Mouse (Mus musculus) liver, embryonic 14.5 days (tissue): ENCODE measurements around the gene Bora. TPM values are rescaled to one million over a fixed set of nuclear protein-coding genes. Genes with fewer than 3 reads are reported as not detected.

Source experiments
- ATAC-seq: fragments of 200-750 bp; cut with Nextera tagmentation; 2 replicates; pipeline ENCODE4 v1.8.0; 2017; ENCODE audit warnings: moderate number of reproducible peaks, mild to moderate bottlenecking, moderate library complexity; ENCODE audit not compliant: insufficient read depth
- DNase-seq, 3 experiments: peaks; one replicate each; pipeline ENCODE4 v3.0.0-alpha.2; 2012 to 2013; ENCODE audit warnings: low read depth in 3 of 3, low spot score in 3 of 3
- H3K27ac ChIP-seq: fragments of 300-500 bp; sonication (generic); 2 replicates; pipeline ENCODE4 v1.5.1; 2014; ENCODE audit warnings: moderate library complexity, mild to moderate bottlenecking, control low read depth, inconsistent platforms
- H3K27me3 ChIP-seq: fragments of 300-500 bp; sonication (generic); 2 replicates; pipeline ENCODE4 v1.6.1; 2014; ENCODE audit warnings: mild to moderate bottlenecking, low read length, moderate library complexity; ENCODE audit not compliant: control insufficient read depth, insufficient read depth
- H3K36me3 ChIP-seq: fragments of 300-500 bp; sonication (generic); replicated peaks from 2 replicates; pipeline ENCODE4 v1.6.1; 2014; ENCODE audit warnings: low read depth; ENCODE audit not compliant: control insufficient read depth, insufficient read depth
- H3K4me1 ChIP-seq, 2 experiments: fragments of 200-500 bp in 1 of 2; fragments of 300-500 bp in 1 of 2; sonication (generic) in 1 of 2; replicated peaks; 2 replicates each; pipeline ENCODE4 v1.6.1; 2012 to 2014; ENCODE audit warnings: antibody characterized with exemption in 1 of 2, inconsistent platforms in 1 of 2, low read length in 1 of 2; ENCODE audit not compliant: control insufficient read depth in 2 of 2, insufficient read depth in 2 of 2
- H3K4me2 ChIP-seq: fragments of 300-500 bp; sonication (generic); 2 replicates; pipeline ENCODE4 v1.6.1; 2014; ENCODE audit warnings: low read depth, mild to moderate bottlenecking, control low read depth, moderate library complexity
- H3K4me3 ChIP-seq, 2 experiments: fragments of 200-500 bp in 1 of 2; fragments of 300-500 bp in 1 of 2; sonication (generic) in 1 of 2; 2 replicates each; pipeline ENCODE4 v1.5.1; 2012 to 2014; ENCODE audit warnings: low read depth in 2 of 2, low read length in 2 of 2, mild to moderate bottlenecking in 2 of 2, control low read depth in 1 of 2, inconsistent platforms in 1 of 2, moderate library complexity in 1 of 2; ENCODE audit not compliant: insufficient read depth in 1 of 2
- H3K9ac ChIP-seq: fragments of 300-500 bp; sonication (generic); replicated peaks from 2 replicates; pipeline ENCODE4 v1.6.1; 2014; ENCODE audit warnings: mild to moderate bottlenecking, control low read depth, moderate library complexity
- H3K9me3 ChIP-seq: fragments of 300-500 bp; sonication (generic); 2 replicates; pipeline ENCODE4 v1.6.1; 2016; ENCODE audit warnings: low read length, mixed read lengths; ENCODE audit not compliant: control insufficient read depth
- CTCF ChIP-seq: IDR thresholded peaks from 2 replicates; pipeline ENCODE4 v1.5.1; 2016; ENCODE audit warnings: antibody characterized with exemption, low read depth, control low read depth
- EP300 ChIP-seq: IDR thresholded peaks from 2 replicates; pipeline ENCODE4 v1.6.1; 2016; ENCODE audit warnings: antibody characterized with exemption, low read depth
- WGBS: fragments of 180-500 bp; shearing (Covaris S2); extraction: QIAGEN DNeasy Blood & Tissue Kit; methylation state at CpG from one replicate; pipeline ENCODE4 v1.1.7; 2014; ENCODE audit not compliant: insufficient replicate concordance; 5-methylcytosine and 5-hydroxymethylcytosine counted together
- polyA plus RNA-seq, 2 experiments: library from polyadenylated mRNA; depleted of rRNA in 1 of 2; stranded (reverse) in 1 of 2; unstranded in 1 of 2; fragments of >200 nt; fragmentation: Nextera tagmentation in 1 of 2; extraction: Ambion mirVana in 1 of 2; gene quantifications; 2 replicates each; pipeline versions ENCODE4 v1.2.1 to v1.2.3; 2012 to 2014

The Bora gene
- polyA plus RNA-seq (2012; rRNA removed), result 8.9 and 12.4 TPM in 2 replicates
- polyA plus RNA-seq (2014; fragmentation: Nextera tagmentation; extraction: Ambion mirVana), result 18.4 and 21.1 TPM in 2 replicates

DNA sequence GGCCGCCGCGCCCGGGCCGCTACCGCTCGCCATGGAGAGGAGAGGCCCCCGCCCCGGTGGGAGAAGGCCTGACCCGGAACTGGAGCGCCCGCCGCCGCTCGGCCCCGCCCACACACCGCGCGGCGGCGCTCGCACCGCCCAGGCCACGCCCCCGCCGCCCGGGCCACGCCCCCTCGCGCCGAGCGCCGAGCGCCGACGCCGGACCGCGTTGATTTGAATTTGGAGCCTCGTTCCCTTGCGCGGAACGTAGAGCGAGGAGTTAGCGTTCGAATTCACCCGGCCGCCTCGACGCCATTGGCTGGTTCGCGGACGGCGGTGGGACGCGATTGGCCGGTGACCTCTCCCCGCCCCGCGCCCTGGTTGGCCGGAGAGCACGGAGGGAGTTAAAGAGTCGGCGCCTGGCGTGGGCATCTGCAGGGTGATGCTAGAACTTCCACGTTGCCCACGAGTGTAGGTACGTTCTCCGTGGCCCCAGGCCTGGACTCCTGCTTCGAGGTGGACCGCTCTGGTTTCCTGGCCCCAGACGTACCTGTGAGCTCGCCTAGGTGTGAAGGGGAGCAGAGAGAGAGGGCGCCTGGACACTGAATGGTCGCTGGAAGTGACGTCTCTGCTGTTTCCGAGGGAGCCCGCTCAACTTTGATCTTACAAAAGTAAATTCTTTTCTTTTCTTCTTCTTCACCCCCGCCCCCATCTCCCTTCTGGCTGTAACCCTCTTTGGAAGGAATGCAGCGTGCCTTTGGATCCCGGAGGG lies at the start of gene Bora, which contains the start of gene Mzt1:
Gene Bora (plus strand): TSS at position 192 of the 751 bp plus-strand sequence.
Gene Mzt1 (minus strand): TSS at position 104 of the 751 bp plus-strand sequence.
- Histone ChIP-seq H3K27me3 (no peaks in the 10 kb centered on the region), H3K4me1 (peaks cover 10 to 23% of the 10 kb centered on the region in 2 experiments), H3K9ac (peak within 1 kb of the TSS; percentile 98), H3K4me2 (peak within 1 kb of the TSS; percentile 76), H3K4me3 (peak within 1 kb of the TSS; percentile 95 to 98), H3K9me3 (no peaks in the 10 kb centered on the region), H3K27ac (peak within 1 kb of the TSS; percentile 88), H3K36me3 (peaks cover under 1% of the 10 kb centered on the region)
- WGBS, result under 1% methylated on average over 67 of the region's 81 CpGs
- peak; percentile 91 for ATAC-seq
- DNase-seq, result peak; percentile 86 to 92 (median 89)
- TF ChIP-seq CTCF, result no peak
- TF ChIP-seq EP300, result no peak

DNA sequence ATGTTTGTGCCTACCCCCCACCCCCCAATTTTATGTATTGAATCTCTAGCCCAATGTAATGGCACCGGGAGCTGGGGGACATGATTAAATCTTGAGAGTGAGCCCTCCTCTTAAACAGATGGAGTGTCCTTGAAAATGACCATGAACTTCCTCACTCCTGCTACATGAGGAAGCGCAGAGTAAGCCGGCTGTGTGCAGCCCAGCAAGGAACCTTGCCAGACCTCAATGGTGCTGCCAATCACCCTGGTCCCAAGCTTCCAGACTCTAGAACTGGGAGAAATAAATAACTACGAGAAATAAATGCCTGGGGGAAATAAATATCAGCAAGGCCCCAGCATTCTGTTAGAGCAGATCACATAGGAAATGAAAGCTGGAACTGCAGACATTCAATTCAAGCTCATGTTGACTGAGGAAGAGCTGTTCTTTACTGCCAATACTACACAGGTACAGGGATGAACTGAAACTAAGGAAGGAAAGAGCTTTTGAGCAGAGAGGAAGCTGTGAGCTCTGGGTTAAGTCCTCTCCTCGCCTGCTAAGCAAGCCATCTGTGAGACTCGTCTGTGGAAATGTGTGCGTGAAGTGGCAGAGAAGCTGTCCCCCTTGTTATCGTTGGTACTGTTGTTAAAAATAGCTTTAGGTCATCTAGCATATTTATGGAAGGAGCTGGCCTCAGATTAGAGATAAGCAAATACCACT lies 35.6 kb upstream of the Bora start:
- Histone ChIP-seq H3K27me3 (no peaks in the 10 kb centered on the region), H3K27ac (no peak overlapping the region), H3K4me2 (no peak overlapping the region), H3K36me3 (no peaks in the 10 kb centered on the region), H3K9me3 (no peaks in the 10 kb centered on the region), H3K9ac (no peak overlapping the region), H3K4me3 (no peak overlapping the region), H3K4me1 (no peaks in the 10 kb centered on the region)
- 27% methylated on average over 8 of the region's 8 CpGs for WGBS
- DNase-seq, result no peak
- TF ChIP-seq CTCF (no peak), EP300 (no peak)
- ATAC-seq, result no peak

DNA sequence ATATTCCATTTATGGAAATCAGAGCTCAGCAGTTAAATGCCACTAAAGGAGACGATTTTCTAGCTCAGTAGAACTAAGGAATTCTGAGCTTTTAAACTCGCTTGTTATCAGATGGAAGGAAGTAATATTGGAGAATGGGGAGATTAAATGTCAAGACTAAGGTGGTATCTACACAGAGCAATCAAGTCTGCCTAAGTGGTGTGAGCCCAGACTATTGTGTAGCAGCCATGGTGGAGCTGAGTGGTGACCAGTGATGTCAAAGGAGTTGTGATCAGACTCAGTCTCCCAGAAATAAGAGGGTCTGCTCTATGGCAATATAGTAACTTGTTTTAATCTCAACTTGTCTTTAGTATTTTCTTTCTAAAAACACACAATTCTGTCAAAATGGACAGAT lies 35.1 kb upstream of the Bora start:
- no peaks in the 10 kb centered on the region for H3K36me3 ChIP-seq
- no peak overlapping the region for H3K4me2 ChIP-seq
- H3K9ac ChIP-seq, result no peak overlapping the region
- TF ChIP-seq EP300 (no peak), CTCF (no peak)
- 12% methylated on average over 2 of the region's 2 CpGs for WGBS
- DNase-seq, result no peak
- ATAC-seq, result no peak
- no peaks in the 10 kb centered on the region for H3K27me3 ChIP-seq
- no peaks in the 10 kb centered on the region for H3K9me3 ChIP-seq
- H3K27ac ChIP-seq, result no peak overlapping the region
- no peak overlapping the region for H3K4me3 ChIP-seq
- no peaks in the 10 kb centered on the region for H3K4me1 ChIP-seq

DNA sequence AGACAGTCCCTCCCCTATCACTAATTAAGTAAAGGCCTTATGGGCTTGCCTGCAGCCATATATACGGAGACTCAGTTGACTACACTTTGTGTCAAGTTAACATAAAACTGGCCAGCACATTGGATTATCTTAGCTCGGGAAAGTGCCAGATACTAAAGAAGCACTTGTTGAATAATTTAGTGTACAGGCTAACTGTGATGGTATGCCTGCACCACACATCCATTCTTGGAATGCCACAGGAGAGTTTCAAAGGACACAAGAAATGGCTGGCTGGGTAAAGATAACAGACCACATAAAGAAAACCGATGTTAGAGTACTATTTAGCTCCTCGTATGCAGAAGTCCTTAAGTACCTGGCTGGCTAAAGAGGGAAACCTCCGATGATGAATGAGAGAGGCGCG lies 27.3 kb upstream of the Bora start:
- ATAC-seq (no peak), DNase-seq (no peak)
- Histone ChIP-seq H3K9me3 (no peaks in the 10 kb centered on the region), H3K27me3 (no peaks in the 10 kb centered on the region), H3K27ac (no peak overlapping the region), H3K4me1 (peaks cover 0 to 2% of the 10 kb centered on the region in 2 experiments; a peak in 2 of 4 replicates), H3K4me2 (no peak overlapping the region), H3K9ac (no peak overlapping the region), H3K36me3 (no peaks in the 10 kb centered on the region), H3K4me3 (no peak overlapping the region)
- TF ChIP-seq CTCF (no peak), EP300 (no peak)
- 49% methylated on average over 7 of the region's 7 CpGs for WGBS
